Mouse (Mus musculus) olfactory bulb, adult 2 months (tissue): ENCODE results near the gene Elovl6.

Experiments
- CTCF ChIP-seq: fragments of 200-500 bp; IDR thresholded peaks from 2 replicates; pipeline ENCODE4 v1.5.1; 2012; ENCODE audit warnings: low read depth, mild to moderate bottlenecking, low read length, moderate library complexity; ENCODE audit not compliant: insufficient read depth
- POLR2A ChIP-seq: fragments of 200-500 bp; IDR thresholded peaks from 2 replicates; pipeline ENCODE4 v1.6.1; 2012; ENCODE audit warnings: mild to moderate bottlenecking, low read depth, low read length, moderate library complexity; ENCODE audit not compliant: insufficient read depth

GRCm38 (mm10) chr3:129680258-129680657 is 148.1 kb downstream of the Elovl6 start:
- no peak for TF ChIP-seq CTCF
- TF ChIP-seq POLR2A, result no peak
